Mouse (Mus musculus) hindbrain, embryonic 14.5 days (tissue): ENCODE data around the gene Hipk3. TPM values are rescaled to one million over a fixed set of nuclear protein-coding genes. Genes with fewer than 3 reads are reported as not detected.

ENCODE experiments used
- microRNA counts: library from miRNA; unstranded; fragments of <30 nt; microRNA quantifications from one replicate; lab custom pipeline; 2016
- microRNA-seq: library from miRNA; unstranded; fragments of <30 nt; microRNA quantifications from one replicate; pipeline ENCODE4, GENCODE M21; 2016
- polyA plus RNA-seq: library from polyadenylated mRNA; unstranded; fragments of >200 nt; fragmentation: Nextera tagmentation; extraction: Ambion mirVana; gene quantifications from 2 replicates; pipeline ENCODE4 v1.2.1, GENCODE M21; 2014

Hipk3 gene
- polyA plus RNA-seq, 1 experiment from 2014 or later = 13.8 TPM

MicroRNAs encoded within 50 kb of the gene (microRNA counts, 519-probe panel; counts per million panel counts)
- not detected for microRNA mmu-miR-1902 (lab: Ali Mortazavi, UCI)

Small RNAs within 50 kb of the gene (microRNA-seq; reads per million reads assigned to microRNA genes)
- gene Mir1902 = not detected

Other genes with a start within 250 kb of the Hipk3 start
- gene D430041D05Rik, start 83.4 kb downstream of the Hipk3 start, polyA plus RNA-seq = 13.4 and 14.5 TPM in 2 replicates
- 78.7 and 79.5 TPM in 2 replicates for gene Cstf3, start 96.1 kb upstream of the Hipk3 start, polyA plus RNA-seq
- 50.8 and 71.0 TPM in 2 replicates for gene Tcp11l1, start 217.7 kb upstream of the Hipk3 start, polyA plus RNA-seq
- gene Pin1rt1, start 221.9 kb upstream of the Hipk3 start, polyA plus RNA-seq = 0.35 TPM in 1 of 2 replicates, not detected in the other
- gene Depdc7, start 248.4 kb upstream of the Hipk3 start, polyA plus RNA-seq = 1.6 TPM in 2 replicates